8 mouse cellular contexts compared by ENCODE assay signal in genomic region chr16:5049182-5049773, GRCm38 (mm10). TPM values are rescaled to one million over a fixed set of nuclear protein-coding genes. Genes with fewer than 3 reads are reported as not detected.
DNase-seq lines count a peak whose midpoint lies in the region; ATAC-seq and TF ChIP-seq lines count a peak whose summit lies in the region.

No protein-coding gene starts in this region.

- peak overlapping the region; percentile 80 to 81 for H3K4me3 ChIP-seq in heart, embryonic 14.5 days (ENCODE audit: control insufficient read depth in 1 of 2, insufficient read depth in 1 of 2, low read depth in 1 of 2, low read length in 2 of 2)
- peak overlapping the region; percentile 92 for H3K4me3 ChIP-seq in G1E (ENCODE audit: low read depth, low read length)
- peak overlapping the region; percentile 96 for H3K4me3 ChIP-seq in forebrain, embryonic 14.5 days (ENCODE audit: low read depth, low read length)
- H3K4me3 ChIP-seq in liver, embryonic 15.5 days (replicated peaks), result peak overlapping the region; percentile 93
- peak overlapping the region; percentile 91 for H3K4me3 ChIP-seq in small intestine, adult 2 months (ENCODE audit: low read depth, low read length)

- no peak for DNase-seq in heart, postnatal 4 days
- no peak for DNase-seq in G1E (ENCODE audit: low spot score)
- DNase-seq in forebrain, embryonic 14.5 days (ENCODE audit: low spot score), result no peak
- no peak for DNase-seq in urinary bladder, postnatal 4 days (ENCODE audit: low spot score in 2 of 2)
- no peak for DNase-seq in thymus, postnatal 4 days

- H3K4me1 ChIP-seq in heart, embryonic 14.5 days (ENCODE audit: control insufficient read depth in 2 of 2, insufficient read depth in 2 of 2, low read length in 2 of 2), result peaks cover 2 to 23% of the 10 kb centered on the region in 2 experiments; a peak in 3 of 4 replicates
- H3K4me1 ChIP-seq in G1E (ENCODE audit: insufficient read depth, low read depth, low read length), result peaks cover 43% of the 10 kb centered on the region
- peaks cover 19% of the 10 kb centered on the region for H3K4me1 ChIP-seq in forebrain, embryonic 14.5 days (ENCODE audit: control insufficient read depth, insufficient read depth, low read length)
- H3K4me1 ChIP-seq in liver, embryonic 15.5 days (replicated peaks), result peaks cover 32% of the 10 kb centered on the region
- H3K4me1 ChIP-seq in small intestine, adult 2 months (ENCODE audit: control insufficient read depth, insufficient read depth, insufficient read length, low read length), result peaks cover 4% of the 10 kb centered on the region

- peak; percentile 54 for ATAC-seq in heart, embryonic 14.5 days (ENCODE audit: insufficient number of reproducible peaks, insufficient read depth, low FRiP score, low read depth)
- ATAC-seq in G1E (ENCODE audit: extremely low read depth, insufficient number of reproducible peaks, low FRiP score, poor library complexity, severe bottlenecking), result no peak
- ATAC-seq in forebrain, embryonic 14.5 days, result peak; percentile 51
- ATAC-seq in liver, embryonic 15.5 days (ENCODE audit: insufficient read depth), result peak; percentile 50

- under 1% methylated on average over 38 of the region's 38 CpGs for WGBS in heart, embryonic 14.5 days
- under 1% methylated on average over 38 of the region's 38 CpGs for WGBS in forebrain, embryonic 14.5 days
- WGBS in liver, embryonic 15.5 days (ENCODE audit: insufficient replicate concordance), result under 1% methylated on average over 38 of the region's 38 CpGs
- under 1% methylated on average over 38 of the region's 38 CpGs for WGBS in small intestine, adult 2 months

- no peaks in the 10 kb centered on the region for H3K27me3 ChIP-seq in heart, embryonic 14.5 days (ENCODE audit: control insufficient read depth, insufficient read depth, low read length)
- H3K27me3 ChIP-seq in G1E (ENCODE audit: insufficient read depth, low read length), result no peaks in the 10 kb centered on the region
- H3K27me3 ChIP-seq in forebrain, embryonic 14.5 days (replicated peaks; ENCODE audit: control insufficient read depth, insufficient read depth, low read length), result no peaks in the 10 kb centered on the region
- no peaks in the 10 kb centered on the region for H3K27me3 ChIP-seq in liver, embryonic 15.5 days
- H3K27me3 ChIP-seq in small intestine, adult 2 months (ENCODE audit: control insufficient read depth, insufficient read depth, low read length), result no peaks in the 10 kb centered on the region

- no peak for TF ChIP-seq POLR2A in small intestine, adult 2 months (IDR thresholded peaks at IDR 0.05; ENCODE audit: low read depth, low read length)

- peaks cover 57% of the 10 kb centered on the region for H3K36me3 ChIP-seq in heart, embryonic 14.5 days (ENCODE audit: control insufficient read depth, insufficient read depth, low read length)
- peaks cover 42% of the 10 kb centered on the region for H3K36me3 ChIP-seq in G1E (replicated peaks)
- H3K36me3 ChIP-seq in forebrain, embryonic 14.5 days (ENCODE audit: control insufficient read depth, insufficient read depth, low read length), result peaks cover 43% of the 10 kb centered on the region
- peaks cover 47% of the 10 kb centered on the region for H3K36me3 ChIP-seq in liver, embryonic 15.5 days (replicated peaks)
- peaks cover 14% of the 10 kb centered on the region for H3K36me3 ChIP-seq in small intestine, adult 2 months (ENCODE audit: control insufficient read depth, insufficient read depth, low read length)

- H3K9me3 ChIP-seq in heart, embryonic 14.5 days (ENCODE audit: control insufficient read depth, low read length), result no peaks in the 10 kb centered on the region
- no peaks in the 10 kb centered on the region for H3K9me3 ChIP-seq in G1E (replicated peaks)
- no peaks in the 10 kb centered on the region for H3K9me3 ChIP-seq in forebrain, embryonic 14.5 days (replicated peaks; ENCODE audit: control insufficient read depth, low read length)
- H3K9me3 ChIP-seq in liver, embryonic 15.5 days (replicated peaks), result no peaks in the 10 kb centered on the region

- peak overlapping the region; percentile 87 to 89 for H3K27ac ChIP-seq in heart, embryonic 14.5 days (replicated peaks in 1 of 2; ENCODE audit: control insufficient read depth in 1 of 2, insufficient read depth in 1 of 2, low read depth in 2 of 2, low read length in 2 of 2)
- H3K27ac ChIP-seq in forebrain, embryonic 14.5 days (ENCODE audit: low read depth, low read length), result peak overlapping the region; percentile 79
- H3K27ac ChIP-seq in liver, embryonic 15.5 days (replicated peaks), result peak overlapping the region; percentile 90
- peak overlapping the region; percentile 84 for H3K27ac ChIP-seq in small intestine, adult 2 months (ENCODE audit: insufficient read depth, low read depth, low read length)

- H3K4me2 ChIP-seq in heart, embryonic 14.5 days (ENCODE audit: low read length), result peak overlapping the region; percentile 79
- H3K4me2 ChIP-seq in forebrain, embryonic 14.5 days (ENCODE audit: low read length), result peak overlapping the region; percentile 91
- peak overlapping the region; percentile 81 for H3K4me2 ChIP-seq in liver, embryonic 15.5 days

- no peak for TF ChIP-seq CTCF in G1E (IDR thresholded peaks at IDR 0.05; ENCODE audit: low read depth, low read length)
- no peak for TF ChIP-seq CTCF in small intestine, adult 2 months (IDR thresholded peaks at IDR 0.05; ENCODE audit: extremely low read depth, insufficient read length, insufficient replicate concordance, low read depth, low read length)

- peak overlapping the region; percentile 94 for H3K9ac ChIP-seq in heart, embryonic 14.5 days (ENCODE audit: low read length)
- peak overlapping the region; percentile 94 for H3K9ac ChIP-seq in forebrain, embryonic 14.5 days (ENCODE audit: low read length)
- H3K9ac ChIP-seq in liver, embryonic 15.5 days, result peak overlapping the region; percentile 96

RNA-seq across cellular contexts. Expression of gene Glyr1, which starts 0.4 kb away (rescaled TPM):
- 59.7 and 68.3 TPM in 2 replicates for polyA plus RNA-seq in heart, embryonic 14.5 days (2014; fragmentation: Nextera tagmentation; extraction: Ambion mirVana)
- 10 to 100 TPM; 63.3 to 66.4 TPM for total RNA-seq in heart, postnatal 4 days (2021)
- total RNA-seq in G1E (2014; fragmentation: Nextera tagmentation) (65.1 and 79.1 TPM in 2 replicates), G1E (2017) (103 and 118 TPM in 2 replicates)
- polyA plus RNA-seq in G1E (2012), result 16.8 and 25.9 TPM in 2 replicates
- 120 and 123 TPM in 2 replicates for polyA plus RNA-seq in forebrain, embryonic 14.5 days (2014; fragmentation: Nextera tagmentation; extraction: Ambion mirVana)
- 41.6 and 46.0 TPM in 2 replicates for polyA plus RNA-seq in liver, embryonic 15.5 days (2015; fragmentation: Nextera tagmentation; extraction: Ambion mirVana)
- 21.2 and 39.0 TPM in 2 replicates for polyA plus RNA-seq in small intestine, adult 2 months (2012; rRNA removed)

RNA-seq across cellular contexts. Expression of gene Ubn1, which starts 0.6 kb away (rescaled TPM):
- 17.1 and 17.4 TPM in 2 replicates for polyA plus RNA-seq in heart, embryonic 14.5 days (2014; fragmentation: Nextera tagmentation; extraction: Ambion mirVana)
- 10 to 100 TPM; 34.8 to 37.5 TPM for total RNA-seq in heart, postnatal 4 days (2021)
- total RNA-seq in G1E (2014; fragmentation: Nextera tagmentation), result 61.9 and 69.8 TPM in 2 replicates
- 55.9 and 56.9 TPM in 2 replicates for total RNA-seq in G1E (2017)
- polyA plus RNA-seq in G1E (2012), result 15.6 and 16.5 TPM in 2 replicates
- 14.3 and 16.2 TPM in 2 replicates for polyA plus RNA-seq in forebrain, embryonic 14.5 days (2014; fragmentation: Nextera tagmentation; extraction: Ambion mirVana)
- polyA plus RNA-seq in liver, embryonic 15.5 days (2015; fragmentation: Nextera tagmentation; extraction: Ambion mirVana), result 8.5 and 9.5 TPM in 2 replicates
- 14.8 and 25.8 TPM in 2 replicates for polyA plus RNA-seq in small intestine, adult 2 months (2012; rRNA removed)

RNA-seq across cellular contexts. Expression of gene Rogdi, which starts 35.9 kb away (rescaled TPM):
- polyA plus RNA-seq in heart, embryonic 14.5 days (2014; fragmentation: Nextera tagmentation; extraction: Ambion mirVana), result 58.9 and 59.6 TPM in 2 replicates
- 10 to 100 TPM; 25.2 to 27.6 TPM for total RNA-seq in heart, postnatal 4 days (2021)
- total RNA-seq in G1E (2014; fragmentation: Nextera tagmentation) (41.0 and 51.0 TPM in 2 replicates), G1E (2017) (4.1 and 4.7 TPM in 2 replicates)
- polyA plus RNA-seq in G1E (2012), result 33.3 and 70.0 TPM in 2 replicates
- 101 and 103 TPM in 2 replicates for polyA plus RNA-seq in forebrain, embryonic 14.5 days (2014; fragmentation: Nextera tagmentation; extraction: Ambion mirVana)
- polyA plus RNA-seq in liver, embryonic 15.5 days (2015; fragmentation: Nextera tagmentation; extraction: Ambion mirVana), result 65.2 and 78.7 TPM in 2 replicates
- polyA plus RNA-seq in small intestine, adult 2 months (2012; rRNA removed), result 41.3 and 68.4 TPM in 2 replicates

RNA-seq across cellular contexts. Expression of gene Smim22, which starts 42.2 kb away (rescaled TPM):
- polyA plus RNA-seq in heart, embryonic 14.5 days (2014; fragmentation: Nextera tagmentation; extraction: Ambion mirVana), result 3.3 and 4.2 TPM in 2 replicates
- not detected for total RNA-seq in heart, postnatal 4 days (2021)
- total RNA-seq in G1E (2014; fragmentation: Nextera tagmentation) (not detected in 2 replicates), G1E (2017) (not detected in 2 replicates)
- polyA plus RNA-seq in G1E (2012), result not detected in 2 replicates
- 0.75 and 1.1 TPM in 2 replicates for polyA plus RNA-seq in forebrain, embryonic 14.5 days (2014; fragmentation: Nextera tagmentation; extraction: Ambion mirVana)
- 7.5 and 9.1 TPM in 2 replicates for polyA plus RNA-seq in liver, embryonic 15.5 days (2015; fragmentation: Nextera tagmentation; extraction: Ambion mirVana)
- polyA plus RNA-seq in small intestine, adult 2 months (2012; rRNA removed), result 173 and 472 TPM in 2 replicates

RNA-seq across cellular contexts. Expression of gene Sept12, which starts 51.6 kb away (rescaled TPM):
- polyA plus RNA-seq in heart, embryonic 14.5 days (2014; fragmentation: Nextera tagmentation; extraction: Ambion mirVana), result not detected in 2 replicates
- not detected for total RNA-seq in heart, postnatal 4 days (2021)
- total RNA-seq in G1E (2014; fragmentation: Nextera tagmentation) (not detected in 2 replicates), G1E (2017) (0.05 TPM in 1 of 2 replicates, not detected in the other)
- 0.07 TPM in 1 of 2 replicates, not detected in the other for polyA plus RNA-seq in G1E (2012)
- polyA plus RNA-seq in forebrain, embryonic 14.5 days (2014; fragmentation: Nextera tagmentation; extraction: Ambion mirVana), result not detected in 2 replicates
- polyA plus RNA-seq in liver, embryonic 15.5 days (2015; fragmentation: Nextera tagmentation; extraction: Ambion mirVana), result not detected in 2 replicates
- polyA plus RNA-seq in small intestine, adult 2 months (2012; rRNA removed), result 0.15 TPM in 1 of 2 replicates, not detected in the other
